ENCODE assay signal across 28 mouse cellular contexts in the genomic region with DNA sequence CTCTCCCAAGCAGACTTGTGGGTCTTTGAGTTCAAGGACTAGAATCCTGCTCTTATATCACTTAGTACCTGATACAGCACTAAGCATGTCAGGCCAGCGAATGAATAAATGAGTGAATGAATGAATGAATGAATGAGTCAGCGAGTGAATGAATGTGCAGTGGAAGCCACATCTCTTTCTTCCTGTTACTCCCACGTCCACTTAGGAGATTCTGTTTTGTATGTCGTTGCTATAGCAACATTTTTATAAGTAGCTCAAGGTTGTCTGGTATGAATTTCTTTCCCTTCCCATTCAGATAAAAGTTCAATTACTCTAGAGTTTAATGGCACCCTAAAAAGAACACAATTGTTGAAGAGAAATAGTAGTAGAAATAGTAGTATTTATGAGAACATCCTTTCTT. TPM values are rescaled to one million over a fixed set of nuclear protein-coding genes. Genes with fewer than 3 reads are reported as not detected.
"Had no signal": no experiment of that assay in that cellular context is flagged by ENCODE, and none has a peak within 500 bp of the region (broad histone marks: within the 10 kb centered on the region; RNA-seq: fewer than 3 reads in every experiment).

No protein-coding gene starts in this region.

- H3K4me3 ChIP-seq: gastrocnemius, adult 2 months; heart, embryonic 10.5 days; heart, embryonic 12.5 days; hindbrain, embryonic 10.5 days; hindbrain, embryonic 12.5 days; intestine, embryonic 15.5 days; kidney, embryonic 15.5 days; limb, embryonic 13.5 days; limb, embryonic 15.5 days; liver, embryonic 12.5 days had no signal

- H3K27ac ChIP-seq: gastrocnemius, adult 2 months; heart, embryonic 10.5 days; hindbrain, embryonic 10.5 days; hindbrain, embryonic 12.5 days; hindbrain, embryonic 14.5 days; intestine, embryonic 15.5 days; kidney, embryonic 15.5 days; kidney, postnatal 0 days; limb, embryonic 13.5 days; limb, embryonic 15.5 days; liver, embryonic 12.5 days; liver, embryonic 14.5 days had no signal

- H3K4me2 ChIP-seq: heart, embryonic 12.5 days; hindbrain, embryonic 12.5 days; hindbrain, embryonic 14.5 days; intestine, embryonic 15.5 days; kidney, embryonic 15.5 days; limb, embryonic 13.5 days; limb, embryonic 15.5 days; liver, embryonic 12.5 days had no signal

- H3K4me1 ChIP-seq: heart, embryonic 10.5 days; heart, embryonic 12.5 days; hindbrain, embryonic 10.5 days; hindbrain, embryonic 12.5 days; intestine, embryonic 15.5 days; kidney, embryonic 15.5 days; limb, embryonic 13.5 days; limb, embryonic 15.5 days; liver, embryonic 12.5 days had no signal

- DNase-seq: gastrocnemius, adult 2 months; gastrocnemius, postnatal 10 days; heart, adult 18-20 months; heart, postnatal 10 days; heart, postnatal 4 days; kidney, adult 11 months; kidney, adult 2 months; kidney, adult 9 months; kidney, postnatal 14 days; kidney, postnatal 36 days; layer of hippocampus, adult 9-11 months; layer of hippocampus, postnatal 36 days; left cerebral cortex, postnatal 4 days had no signal

- H3K27me3 ChIP-seq: heart, embryonic 12.5 days; hindbrain, embryonic 12.5 days; intestine, embryonic 15.5 days; kidney, embryonic 15.5 days; limb, embryonic 13.5 days; limb, embryonic 15.5 days; liver, embryonic 12.5 days had no signal

- H3K9ac ChIP-seq: heart, embryonic 12.5 days; hindbrain, embryonic 12.5 days; hindbrain, embryonic 14.5 days; intestine, embryonic 15.5 days; kidney, embryonic 15.5 days; limb, embryonic 13.5 days; limb, embryonic 15.5 days; liver, embryonic 12.5 days; liver, embryonic 14.5 days had no signal

- ATAC-seq: hindbrain, embryonic 16.5 days; inflammation-experienced regulatory T-cells, adult 6 months; intestine, embryonic 15.5 days; liver, embryonic 12.5 days had no signal

- H3K9me3 ChIP-seq: heart, embryonic 10.5 days; heart, embryonic 12.5 days; hindbrain, embryonic 10.5 days; hindbrain, embryonic 12.5 days; intestine, embryonic 15.5 days; kidney, embryonic 15.5 days; limb, embryonic 13.5 days; limb, embryonic 15.5 days; liver, embryonic 12.5 days had no signal

- H3K36me3 ChIP-seq: heart, embryonic 10.5 days; heart, embryonic 12.5 days; hindbrain, embryonic 10.5 days; hindbrain, embryonic 12.5 days; intestine, embryonic 15.5 days; kidney, embryonic 15.5 days; limb, embryonic 13.5 days; limb, embryonic 15.5 days; liver, embryonic 12.5 days had no signal

RNA-seq across cellular contexts. Expression of gene Prnd, which starts 20.4 kb away (rescaled TPM):
- polyA plus RNA-seq: liver, adult 2 months had no signal
